Mouse (Mus musculus) gastrocnemius, postnatal 36 days (tissue): ENCODE measurements around the gene Gm14406. TPM values are rescaled to one million over a fixed set of nuclear protein-coding genes. Genes with fewer than 3 reads are reported as not detected.
"Not testable (repeated sequence)": the region's sequence is repeated elsewhere in the genome, so short reads cannot be mapped to it uniquely, and the experiment has no call there.

ENCODE experiments used
- DNase-seq, 2 experiments: peaks; one replicate each; pipeline ENCODE4 v3.0.0; 2022
- intact Hi-C: fragments of 180-260 bp; cut with DNase I; formaldehyde crosslinking; loops from one replicate; pipeline ENCODE4 v1.15.1; 2025
- long read RNA-seq, 2 experiments: library from polyadenylated mRNA; stranded (forward); transcript quantifications; one replicate each; pipeline ENCODE4 v2.0.0; 2021
- total RNA-seq, 2 experiments: library from RNA; stranded (reverse); gene quantifications; 2 replicates each; pipeline ENCODE4 v1.2.3; 2021

Gene Gm14406
- not detected for total RNA-seq
- long read RNA-seq, experiment 1: 0 reads
- long read RNA-seq, experiment 2: 0 reads

- DNase-seq, intact Hi-C loops: not testable (repeated sequence)
Measured at GRCm38 (mm10) chr2:177577998-177578397, at the start of gene Gm14406. TSS of gene Gm14406 (minus strand) at chr2:177578210.

DNA sequence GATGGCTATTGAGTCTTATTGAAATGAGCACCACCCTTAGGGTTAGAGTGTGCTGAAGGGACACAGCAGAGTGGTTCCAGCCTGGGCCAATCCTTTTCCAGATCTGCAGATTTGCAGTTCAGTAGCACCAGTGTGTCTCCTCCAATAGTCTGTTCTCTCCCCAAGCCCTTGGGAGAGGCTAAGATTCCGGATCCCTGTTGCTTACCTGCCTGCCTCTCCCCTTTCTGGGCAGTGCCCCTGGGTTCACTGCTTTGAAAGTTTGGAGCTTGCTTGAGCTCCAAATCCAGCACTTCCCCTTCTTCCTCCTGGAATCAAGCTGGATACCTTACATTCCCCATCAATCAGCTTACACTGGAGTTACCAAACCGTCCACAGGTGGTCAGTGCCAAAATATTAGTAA, 2.9 kb downstream of the Gm14406 start:
- DNase-seq, intact Hi-C loops: not testable (repeated sequence)

DNA sequence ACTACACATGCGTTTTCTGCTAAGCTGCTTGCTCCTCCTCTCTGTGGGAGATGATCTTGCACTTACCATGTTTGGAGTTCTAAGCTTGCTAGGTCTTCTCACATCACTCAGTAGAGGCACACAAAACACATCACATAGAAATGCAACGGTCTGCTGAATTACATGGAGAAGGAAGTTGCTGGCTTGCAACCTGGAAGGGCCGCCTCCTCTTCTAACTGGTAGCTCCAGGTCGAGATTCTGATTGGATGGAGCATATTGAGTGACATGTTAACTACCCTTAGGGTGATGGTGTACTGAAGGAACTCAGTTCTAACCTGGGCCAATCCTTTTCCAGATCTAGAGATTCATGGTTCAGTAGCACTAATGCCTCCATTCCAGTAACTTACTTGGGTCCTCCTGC, 18.6 kb downstream of the Gm14406 start:
- intact Hi-C loops, DNase-seq: not testable (repeated sequence)

GRCm38 (mm10) chr2:177555261-177555660, 22.7 kb downstream of the Gm14406 start:
- intact Hi-C loops, DNase-seq: not testable (repeated sequence)

DNA sequence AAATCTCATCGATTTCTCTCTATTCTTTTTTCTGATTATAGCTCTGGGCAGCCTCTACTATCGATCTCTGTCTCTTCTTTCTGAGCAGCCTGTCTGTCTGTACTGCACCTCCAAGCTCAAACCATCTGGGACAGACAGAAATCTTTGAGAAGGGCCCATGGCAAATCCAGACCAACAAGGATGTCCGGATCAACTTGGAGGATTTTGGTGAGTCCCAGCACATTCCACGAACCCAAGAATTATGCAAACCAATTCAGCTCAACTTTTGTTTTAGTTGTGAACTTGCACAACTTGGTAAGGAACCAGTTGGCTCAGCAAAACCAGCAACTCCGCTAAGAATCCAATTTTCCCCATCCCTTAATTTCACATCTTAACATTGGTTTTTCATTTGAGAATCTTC, 40.3 kb downstream of the Gm14406 start:
- intact Hi-C loops: loop anchor here (10.0 kb wide), 1 partner anchor 103 kb away; no protein-coding TSS in a partner anchor
- DNase-seq: not testable (repeated sequence)

- intact Hi-C loops: loop anchor here (10.0 kb wide), 1 partner anchor 102 kb away; no protein-coding TSS in a partner anchor
- DNase-seq: not testable (repeated sequence)
Measured at GRCm38 (mm10) chr2:177537141-177537540, 40.9 kb downstream of the Gm14406 start.

GRCm38 (mm10) chr2:177535876-177536275, 42.1 kb downstream of the Gm14406 start:
- intact Hi-C loops: loop anchor here (10.0 kb wide), 1 partner anchor 101 kb away; no protein-coding TSS in a partner anchor
- DNase-seq: no peak

DNA sequence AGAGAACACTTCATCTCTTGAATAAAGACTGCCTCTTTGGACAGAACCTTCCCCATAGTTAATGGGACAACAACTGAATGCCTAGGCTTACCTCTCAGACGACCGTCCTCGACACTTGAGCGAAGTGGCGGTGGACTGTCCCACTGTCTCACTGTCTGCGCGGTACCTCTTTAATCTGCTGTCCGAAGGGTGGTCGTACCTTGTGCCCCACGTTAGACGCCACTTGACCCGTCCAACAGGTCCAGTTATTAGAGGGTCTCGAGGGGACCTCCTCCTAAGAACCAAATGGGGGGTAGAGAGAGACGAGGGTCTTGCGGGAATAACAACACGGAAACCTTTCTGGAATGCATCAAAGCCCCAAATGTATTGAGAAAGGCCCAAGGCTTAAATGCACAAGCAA, 53.8 kb downstream of the Gm14406 start:
- DNase-seq: not testable (repeated sequence)
- intact Hi-C loops: loop anchor here (5.0 kb wide), 1 partner anchor 593 kb away; the partner anchor contains the start of gene Phactr3

DNA sequence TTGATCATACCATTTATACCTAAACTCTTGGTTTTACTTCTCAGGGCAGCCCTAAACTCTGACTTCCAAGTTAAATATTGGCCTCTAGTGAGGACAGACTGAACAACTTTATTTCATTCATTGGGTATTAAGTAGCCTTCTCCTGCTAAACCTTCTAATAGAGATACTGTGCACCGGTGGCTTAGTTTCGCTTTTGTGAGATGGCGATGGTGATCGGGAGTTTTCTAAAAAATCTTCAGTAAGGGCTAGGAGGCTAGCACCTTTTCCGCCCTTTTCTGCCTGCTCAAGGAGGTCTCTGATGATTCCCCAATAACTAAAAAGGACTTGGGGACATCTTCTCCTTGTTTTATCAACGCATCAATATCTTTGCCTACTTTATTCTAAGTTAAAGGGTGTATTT, 54.3 kb downstream of the Gm14406 start:
- intact Hi-C loops: loop anchor here (5.0 kb wide), 1 partner anchor 594 kb away; the partner anchor contains the start of gene Phactr3
- not testable (repeated sequence) for DNase-seq

- DNase-seq: no peak
- intact Hi-C loops: loop anchor here (5.0 kb wide), 1 partner anchor 594 kb away; the partner anchor contains the start of gene Phactr3
Measured at GRCm38 (mm10) chr2:177523061-177523460, 54.9 kb downstream of the Gm14406 start.

DNA sequence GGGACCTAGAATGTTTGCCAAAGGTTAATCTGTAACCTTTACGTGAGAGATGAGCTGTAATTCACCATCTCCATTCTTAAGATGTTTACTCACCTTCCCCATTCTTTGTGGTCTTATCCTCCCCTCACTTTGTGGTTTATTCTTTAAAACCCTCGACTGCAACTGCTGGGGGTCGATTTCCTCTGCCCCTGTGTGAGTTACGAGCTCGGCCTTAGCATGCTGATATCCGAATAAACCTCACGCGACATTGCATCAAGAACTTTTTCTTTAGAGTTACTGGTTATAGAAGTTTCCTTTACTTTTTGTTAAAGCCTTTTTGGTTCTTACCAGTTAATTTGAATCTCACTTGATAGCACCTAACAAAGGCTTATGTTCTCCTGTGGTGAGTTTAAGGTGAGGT, 58.0 kb downstream of the Gm14406 start:
- DNase-seq: no peak
- intact Hi-C loops: loop anchor here (5.0 kb wide), 1 partner anchor 597 kb away; the partner anchor contains the start of gene Phactr3

Other genes starting within 250 kb of the Gm14406 start
- 10 to 100 TPM in 1 of 2 experiments, 1 to 10 TPM in 1; 9.7 to 11.0 TPM for gene Gm14418, start 179.9 kb downstream of the Gm14406 start, total RNA-seq
- 10 to 100 TPM; 29.9 to 35.6 TPM for gene Zfp970, start 113.5 kb downstream of the Gm14406 start, total RNA-seq
- gene Gm14403, start 80.0 kb downstream of the Gm14406 start, total RNA-seq: 10 to 100 TPM; 17.5 to 28.2 TPM
- 10 to 100 TPM; 19.6 to 25.9 TPM for gene Gm14322, start 181.1 kb upstream of the Gm14406 start, total RNA-seq